Mouse (Mus musculus) E14TG2a.4 (cell line): Measurements from ENCODE around the gene Schip1.

ENCODE experiments used
- CTCF ChIP-seq: conservative IDR thresholded peaks from 2 replicates; pipeline ENCODE4 v1.5.1; 2014; ENCODE audit warnings: low read length
- NANOG ChIP-seq: IDR thresholded peaks from 2 replicates; pipeline ENCODE4 v1.6.1; 2014; ENCODE audit warnings: borderline replicate concordance, low read length, mixed read lengths
- POU5F1 ChIP-seq: IDR thresholded peaks from 2 replicates; pipeline ENCODE4 v1.6.1; 2014; ENCODE audit warnings: low read length, borderline replicate concordance

- TF ChIP-seq CTCF (no peak), NANOG (no peak), POU5F1 (no peak)
These were observed 545.4 kb downstream of the Schip1 start for GRCm38 (mm10) chr3:68610011-68610410.
